Mouse (Mus musculus) lung, postnatal 0 days (tissue): ENCODE data around the gene Srcin1.

Experiments
- CTCF ChIP-seq: IDR thresholded peaks from 2 replicates; pipeline ENCODE4 v1.5.1; 2016; ENCODE audit warnings: antibody characterized with exemption, mild to moderate bottlenecking
- EP300 ChIP-seq: IDR thresholded peaks from 2 replicates; pipeline ENCODE4 v1.6.1; 2016; ENCODE audit warnings: antibody characterized with exemption, mild to moderate bottlenecking, control low read depth

- TF ChIP-seq CTCF (peak; percentile 35; the same call in 1 of the 2 replicates), EP300 (no peak)
Measured at GRCm38 (mm10) chr11:97462538-97462937, 113.4 kb downstream of the Srcin1 start.
